Mouse (Mus musculus): Measurements from ENCODE around the gene Mpzl3. TPM values are rescaled to one million over a fixed set of nuclear protein-coding genes. Genes with fewer than 3 reads are reported as not detected.

Mpzl3 gene
- polyA plus RNA-seq (2015; fragmentation: Nextera tagmentation; extraction: Ambion mirVana) = 2.7 and 3.5 TPM in 2 replicates

DNA sequence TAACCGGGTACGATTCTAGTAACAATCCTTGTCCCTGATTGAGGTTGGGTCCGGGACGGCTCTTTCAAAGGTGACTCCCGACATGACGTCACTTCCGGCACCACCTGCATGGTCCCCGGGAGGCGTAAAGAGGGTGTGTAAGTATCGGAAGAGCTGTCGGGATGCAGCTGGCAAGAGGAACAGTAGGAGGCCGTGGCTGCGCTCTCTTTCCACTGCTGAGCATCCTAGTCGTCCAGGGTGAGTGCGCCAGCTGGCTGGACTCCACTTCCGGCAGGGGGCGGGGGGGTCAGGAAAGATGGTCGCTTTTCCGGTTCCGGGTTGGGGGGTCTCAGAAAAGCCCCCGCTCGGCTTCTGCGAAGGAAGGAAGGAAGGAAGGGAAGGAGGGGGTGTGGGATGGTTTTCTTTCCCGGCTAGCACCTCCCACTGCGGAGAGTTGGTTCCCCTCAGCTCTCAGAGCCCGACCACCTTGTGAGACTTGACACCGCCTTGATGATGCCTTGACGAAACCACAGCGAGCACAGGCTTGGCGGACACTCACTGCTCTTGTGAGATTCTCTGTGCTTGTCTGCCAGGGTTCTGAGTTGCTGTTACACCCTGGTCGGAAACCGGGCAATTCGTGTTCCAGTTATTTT, at the start of gene Mpzl3:
Mpzl3 (plus strand) TSS at position 105 of the 632 bp plus-strand sequence.
- Histone ChIP-seq H3K36me3 (ENCODE audit: insufficient read depth, low read length) (no peaks in the 10 kb centered on the region), H3K9me3 (replicated peaks; ENCODE audit: low read length) (no peaks in the 10 kb centered on the region), H3K4me1 (replicated peaks; ENCODE audit: insufficient read depth, low read length) (no peaks in the 10 kb centered on the region), H3K4me3 (replicated peaks; ENCODE audit: low read depth, low read length) (peak within 1 kb of the TSS; percentile 37), H3K9ac (ENCODE audit: low read depth, low read length) (peak within 1 kb of the TSS; percentile 51), H3K27ac (peak within 1 kb of the TSS; percentile 87), H3K27me3 (ENCODE audit: insufficient read depth, low read length) (no peaks in the 10 kb centered on the region), H3K4me2 (ENCODE audit: low read length) (peak within 1 kb of the TSS; percentile 59)
- DNase-seq (ENCODE audit: low spot score) = peak; percentile 94
- ATAC-seq (replicated peaks; ENCODE audit: low FRiP score, low read depth) = peak; percentile 94
- under 1% methylated on average over 33 of the region's 33 CpGs for WGBS
- 0 out of 2 replicates have a peak, but pooled peaks have one; percentile 26 for TF ChIP-seq CTCF (IDR thresholded peaks at IDR 0.05; ENCODE audit: low read depth)

- Histone ChIP-seq H3K4me3 (replicated peaks; ENCODE audit: low read depth, low read length) (no peak overlapping the region), H3K9me3 (replicated peaks; ENCODE audit: low read length) (no peaks in the 10 kb centered on the region), H3K36me3 (ENCODE audit: insufficient read depth, low read length) (no peaks in the 10 kb centered on the region), H3K9ac (ENCODE audit: low read depth, low read length) (no peak overlapping the region), H3K27ac (no peak overlapping the region), H3K27me3 (ENCODE audit: insufficient read depth, low read length) (no peaks in the 10 kb centered on the region), H3K4me1 (replicated peaks; ENCODE audit: insufficient read depth, low read length) (no peaks in the 10 kb centered on the region), H3K4me2 (ENCODE audit: low read length) (no peak overlapping the region)
- TF ChIP-seq CTCF (IDR thresholded peaks at IDR 0.05; ENCODE audit: low read depth) = no peak
- DNase-seq (ENCODE audit: low spot score) (no peak), ATAC-seq (replicated peaks; ENCODE audit: low FRiP score, low read depth) (no peak)
- WGBS = 73% methylated on average over 12 of the region's 12 CpGs
These were observed 47.6 kb upstream of the Mpzl3 start for GRCm38 (mm10) chr9:45007404-45007803.

DNA sequence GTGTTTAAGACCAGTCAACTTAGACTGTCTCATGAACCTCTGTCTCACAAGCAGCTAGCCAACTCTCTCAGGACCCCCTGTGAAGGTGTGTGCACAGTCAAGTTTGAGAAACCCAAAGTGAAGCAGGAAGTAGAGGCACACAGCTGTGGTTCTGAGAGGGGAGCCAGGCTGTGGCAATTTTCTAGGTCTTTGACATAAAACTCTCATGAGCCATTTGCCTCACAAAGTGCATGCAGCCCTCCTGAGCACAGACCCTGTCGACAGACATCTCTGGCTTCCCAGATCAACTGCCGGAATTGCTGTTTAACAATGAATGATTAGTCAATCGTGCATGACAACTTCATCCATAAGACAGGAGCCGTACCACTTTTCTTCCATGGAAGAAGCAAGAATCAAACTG, 46.6 kb upstream of the Mpzl3 start:
- no peak overlapping the region for H3K9ac ChIP-seq (ENCODE audit: low read depth, low read length)
- no peak overlapping the region for H3K4me3 ChIP-seq (replicated peaks; ENCODE audit: low read depth, low read length)
- 82% methylated on average over 4 of the region's 4 CpGs for WGBS
- no peak overlapping the region for H3K4me2 ChIP-seq (ENCODE audit: low read length)
- H3K27me3 ChIP-seq (ENCODE audit: insufficient read depth, low read length) = no peaks in the 10 kb centered on the region
- no peak for DNase-seq (ENCODE audit: low spot score)
- no peaks in the 10 kb centered on the region for H3K4me1 ChIP-seq (replicated peaks; ENCODE audit: insufficient read depth, low read length)
- no peaks in the 10 kb centered on the region for H3K9me3 ChIP-seq (replicated peaks; ENCODE audit: low read length)
- no peak for ATAC-seq (replicated peaks; ENCODE audit: low FRiP score, low read depth)
- H3K36me3 ChIP-seq (ENCODE audit: insufficient read depth, low read length) = no peaks in the 10 kb centered on the region
- TF ChIP-seq CTCF (IDR thresholded peaks at IDR 0.05; ENCODE audit: low read depth) = no peak
- H3K27ac ChIP-seq = no peak overlapping the region

DNA sequence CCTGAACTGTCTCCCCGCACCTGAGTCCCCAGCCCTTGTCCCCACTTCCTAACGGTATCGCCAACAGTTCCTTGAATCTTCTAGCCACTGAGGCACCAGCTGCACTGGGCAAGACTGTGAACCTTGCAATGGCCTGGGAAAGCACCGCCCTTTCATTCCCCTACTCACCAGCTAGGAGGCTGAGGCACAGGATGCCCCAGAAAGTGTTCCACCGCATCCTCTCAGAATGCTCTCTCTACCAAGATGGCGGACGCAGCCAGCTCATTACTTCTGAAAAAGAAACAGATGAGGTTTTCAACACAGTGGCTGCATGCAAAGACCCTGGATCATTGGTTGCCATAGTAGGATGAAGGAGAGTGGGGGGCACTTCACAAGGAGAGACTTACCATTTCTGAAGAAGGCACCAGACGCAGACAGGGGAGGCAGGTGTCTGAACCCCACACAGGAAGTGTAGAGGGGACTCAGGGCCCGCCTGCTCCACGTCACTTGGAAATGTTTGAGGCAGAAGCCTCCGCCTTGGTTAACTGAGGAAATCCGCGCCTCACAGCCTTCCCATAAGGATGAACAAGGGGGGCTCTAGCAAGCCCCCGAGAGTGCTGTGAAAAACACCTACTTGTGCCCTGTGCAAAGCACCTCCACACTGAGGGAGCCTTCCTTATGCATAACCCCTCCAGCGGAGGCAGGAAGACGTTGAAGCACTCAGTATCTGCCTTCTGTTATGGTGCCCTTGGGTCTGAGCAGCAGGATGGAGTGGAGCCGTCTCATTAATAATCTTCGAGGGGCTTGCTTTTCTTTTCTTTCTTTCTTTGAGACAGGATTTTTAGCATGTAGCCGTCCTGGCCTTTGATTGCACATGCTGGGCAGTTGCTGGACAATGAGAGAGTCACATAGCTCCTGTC, 45.6 kb upstream of the Mpzl3 start, which contains the start of gene Cd3e:
Cd3e (minus strand) TSS at position 448 of the 899 bp plus-strand sequence.
- Histone ChIP-seq H3K27me3 (ENCODE audit: insufficient read depth, low read length) (no peaks in the 10 kb centered on the region), H3K4me2 (ENCODE audit: low read length) (no peak within 1 kb of the TSS), H3K4me3 (replicated peaks; ENCODE audit: low read depth, low read length) (no peak within 1 kb of the TSS), H3K4me1 (replicated peaks; ENCODE audit: insufficient read depth, low read length) (no peaks in the 10 kb centered on the region), H3K9ac (ENCODE audit: low read depth, low read length) (no peak within 1 kb of the TSS), H3K36me3 (ENCODE audit: insufficient read depth, low read length) (no peaks in the 10 kb centered on the region), H3K9me3 (replicated peaks; ENCODE audit: low read length) (no peaks in the 10 kb centered on the region), H3K27ac (no peak within 1 kb of the TSS)
- TF ChIP-seq CTCF (IDR thresholded peaks at IDR 0.05; ENCODE audit: low read depth) = no peak
- DNase-seq (ENCODE audit: low spot score) (no peak), ATAC-seq (replicated peaks; ENCODE audit: low FRiP score, low read depth) (no peak)
- WGBS = 87% methylated on average over 19 of the region's 19 CpGs

- H3K27ac ChIP-seq = no peak overlapping the region
- H3K4me1 ChIP-seq (replicated peaks; ENCODE audit: insufficient read depth, low read length) = no peaks in the 10 kb centered on the region
- no peak overlapping the region for H3K9ac ChIP-seq (ENCODE audit: low read depth, low read length)
- no peak for TF ChIP-seq CTCF (IDR thresholded peaks at IDR 0.05; ENCODE audit: low read depth)
- no peaks in the 10 kb centered on the region for H3K36me3 ChIP-seq (ENCODE audit: insufficient read depth, low read length)
- WGBS = 72% methylated on average over 4 of the region's 4 CpGs
- H3K27me3 ChIP-seq (ENCODE audit: insufficient read depth, low read length) = no peaks in the 10 kb centered on the region
- no peaks in the 10 kb centered on the region for H3K9me3 ChIP-seq (replicated peaks; ENCODE audit: low read length)
- H3K4me3 ChIP-seq (replicated peaks; ENCODE audit: low read depth, low read length) = no peak overlapping the region
- ATAC-seq (replicated peaks; ENCODE audit: low FRiP score, low read depth) (no peak), DNase-seq (ENCODE audit: low spot score) (no peak)
- H3K4me2 ChIP-seq (ENCODE audit: low read length) = no peak overlapping the region
These were observed 44.5 kb upstream of the Mpzl3 start for GRCm38 (mm10) chr9:45010461-45010860.

GRCm38 (mm10) chr9:45011291-45011690, 43.7 kb upstream of the Mpzl3 start:
- no peak for TF ChIP-seq CTCF (IDR thresholded peaks at IDR 0.05; ENCODE audit: low read depth)
- H3K27ac ChIP-seq = no peak overlapping the region
- no peak overlapping the region for H3K4me2 ChIP-seq (ENCODE audit: low read length)
- H3K4me1 ChIP-seq (replicated peaks; ENCODE audit: insufficient read depth, low read length) = no peaks in the 10 kb centered on the region
- DNase-seq (ENCODE audit: low spot score) (no peak), ATAC-seq (replicated peaks; ENCODE audit: low FRiP score, low read depth) (no peak)
- no peaks in the 10 kb centered on the region for H3K27me3 ChIP-seq (ENCODE audit: insufficient read depth, low read length)
- no peak overlapping the region for H3K4me3 ChIP-seq (replicated peaks; ENCODE audit: low read depth, low read length)
- no peak overlapping the region for H3K9ac ChIP-seq (ENCODE audit: low read depth, low read length)
- 42% methylated on average over 6 of the region's 6 CpGs for WGBS
- no peaks in the 10 kb centered on the region for H3K9me3 ChIP-seq (replicated peaks; ENCODE audit: low read length)
- no peaks in the 10 kb centered on the region for H3K36me3 ChIP-seq (ENCODE audit: insufficient read depth, low read length)
